Mouse (Mus musculus) bone marrow, adult 2 months (tissue): ENCODE results near the gene Tbx21.

Experiments
- CTCF ChIP-seq: fragments of 200-500 bp; IDR thresholded peaks from 2 replicates; pipeline ENCODE4 v1.5.1; 2011; ENCODE audit warnings: low read length, control low read depth; ENCODE audit not compliant: control insufficient read depth, insufficient read depth
- POLR2A ChIP-seq: fragments of 200-500 bp; IDR thresholded peaks from 2 replicates; pipeline ENCODE4 v1.6.1; 2011; ENCODE audit warnings: low read depth, mild to moderate bottlenecking, control low read depth, low read length, borderline replicate concordance; ENCODE audit not compliant: control insufficient read depth

- TF ChIP-seq CTCF = peak; percentile 43
- TF ChIP-seq POLR2A = no peak
Measured at GRCm38 (mm10) chr11:97082977-97083376, 32.2 kb downstream of the Tbx21 start.
